Mouse (Mus musculus): ENCODE results near the gene Ncoa3.
"Not testable (repeated sequence)": the region's sequence is repeated elsewhere in the genome, so short reads cannot be mapped to it uniquely, and the experiment has no call there.

DNA sequence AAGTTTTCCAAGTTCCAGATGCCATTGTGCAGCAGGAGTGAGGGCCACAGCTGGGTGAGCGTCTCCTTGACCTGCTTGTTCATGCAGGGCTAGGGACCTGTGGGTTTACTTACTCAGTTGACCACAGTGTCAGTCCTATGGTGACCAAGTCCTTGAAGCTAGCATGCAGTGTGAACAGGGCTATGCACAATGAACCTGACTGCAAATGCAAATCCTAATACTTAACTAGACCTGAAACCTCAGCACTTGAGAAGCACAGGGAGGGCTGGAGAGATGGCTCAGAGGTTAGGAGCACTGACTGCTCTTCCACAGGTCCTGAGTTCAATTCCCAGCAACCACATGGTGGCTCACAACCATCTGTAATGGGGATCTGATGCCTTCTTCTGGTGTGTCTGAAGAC lies 43.7 kb upstream of the Ncoa3 start:
- not testable (repeated sequence) for TF ChIP-seq EP300 (IDR thresholded peaks at IDR 0.05; ENCODE audit: insufficient read depth, low read depth, low read length); POLR2A (IDR thresholded peaks at IDR 0.05; ENCODE audit: insufficient read depth, low read length)

Data from ES-Bruce4 (cell line).